13 mouse cellular contexts compared by ENCODE assay signal in the genomic region with DNA sequence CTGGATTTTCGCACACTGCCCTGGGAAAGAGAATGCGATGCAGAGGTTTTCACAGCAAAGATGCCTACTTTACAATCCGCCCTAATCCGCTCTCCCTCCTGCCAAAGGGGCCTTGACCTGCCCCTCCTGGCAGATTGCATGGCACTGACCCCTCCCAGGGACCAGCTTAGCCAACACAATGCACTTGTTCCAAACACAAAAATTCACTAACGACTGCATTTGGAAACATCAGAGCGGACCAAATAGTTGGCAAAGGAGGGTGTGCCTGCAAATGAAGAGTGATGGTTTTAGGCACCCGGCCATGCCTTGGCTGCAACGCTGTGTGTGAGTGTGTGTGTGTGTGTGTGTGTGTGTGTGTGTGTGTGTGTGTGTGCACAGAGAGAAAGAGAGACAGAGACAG. TPM values are rescaled to one million over a fixed set of nuclear protein-coding genes. Genes with fewer than 3 reads are reported as not detected.
DNase-seq lines count a peak whose midpoint lies in the region; ATAC-seq lines count a peak whose summit lies in the region.
"Had no signal": no experiment of that assay in that cellular context is flagged by ENCODE, and none has a peak within 500 bp of the region (broad histone marks: within the 10 kb centered on the region; RNA-seq: fewer than 3 reads in every experiment).

No protein-coding gene starts in this region.

- ATAC-seq in embryonic facial prominence, embryonic 14.5 days (ENCODE audit: low read depth), result no peak
- ATAC-seq: CD4-positive, CD25-positive, alpha-beta regulatory T cell, adult 4 months had no signal

- peak; percentile 44 for DNase-seq in embryonic facial prominence, embryonic 14.5 days (ENCODE audit: low spot score)
- no peak for DNase-seq in embryonic facial prominence, embryonic 10.5 days (ENCODE audit: low spot score)
- peak; percentile 42 for DNase-seq in right cerebral cortex, postnatal 4 days
- DNase-seq in right cerebral cortex, postnatal 25 days, result no peak
- DNase-seq in lung, postnatal 10 days, result peak; percentile 41
- DNase-seq in heart, adult 8-10 months (ENCODE audit: low spot score), result no peak
- no peak for DNase-seq in MN1 (ENCODE audit: low spot score)
- no peak for DNase-seq in kidney, postnatal 36 days
- DNase-seq: cerebellum, adult 9-10 months; heart, adult 11 months had no signal

- H3K36me3 ChIP-seq in embryonic facial prominence, embryonic 14.5 days (ENCODE audit: control insufficient read depth, insufficient read depth, low read length), result no peaks in the 10 kb centered on the region
- no peaks in the 10 kb centered on the region for H3K36me3 ChIP-seq in embryonic facial prominence, embryonic 10.5 days (replicated peaks)
- H3K36me3 ChIP-seq: limb, embryonic 12.5 days had no signal

- no peaks in the 10 kb centered on the region for H3K27me3 ChIP-seq in embryonic facial prominence, embryonic 14.5 days (replicated peaks; ENCODE audit: control insufficient read depth, insufficient read depth, low read length)
- H3K27me3 ChIP-seq in embryonic facial prominence, embryonic 10.5 days (replicated peaks; ENCODE audit: low read depth, poor library complexity, severe bottlenecking), result no peaks in the 10 kb centered on the region

- H3K27ac ChIP-seq in embryonic facial prominence, embryonic 14.5 days (replicated peaks; ENCODE audit: low read depth, low read length), result no peak overlapping the region
- no peak overlapping the region for H3K27ac ChIP-seq in embryonic facial prominence, embryonic 10.5 days (replicated peaks)
- H3K27ac ChIP-seq: limb, embryonic 12.5 days had no signal

- H3K9ac ChIP-seq in embryonic facial prominence, embryonic 14.5 days (ENCODE audit: low read depth, low read length), result no peak overlapping the region
- H3K9ac ChIP-seq: limb, embryonic 12.5 days had no signal

- H3K9me3 ChIP-seq in embryonic facial prominence, embryonic 14.5 days (ENCODE audit: control insufficient read depth, low read length), result no peaks in the 10 kb centered on the region
- H3K9me3 ChIP-seq in embryonic facial prominence, embryonic 10.5 days, result no peaks in the 10 kb centered on the region
- H3K9me3 ChIP-seq: limb, embryonic 12.5 days had no signal

- no peak overlapping the region for H3K4me2 ChIP-seq in embryonic facial prominence, embryonic 14.5 days (ENCODE audit: low read depth, low read length)
- H3K4me2 ChIP-seq: limb, embryonic 12.5 days had no signal

- H3K4me3 ChIP-seq in embryonic facial prominence, embryonic 14.5 days (ENCODE audit: low read depth, low read length), result no peak overlapping the region
- H3K4me3 ChIP-seq in embryonic facial prominence, embryonic 10.5 days, result no peak overlapping the region
- H3K4me3 ChIP-seq: limb, embryonic 12.5 days had no signal

- peaks cover 8% of the 10 kb centered on the region for H3K4me1 ChIP-seq in embryonic facial prominence, embryonic 14.5 days (ENCODE audit: control insufficient read depth, insufficient read depth, low read length)
- H3K4me1 ChIP-seq in embryonic facial prominence, embryonic 10.5 days, result peaks cover 23% of the 10 kb centered on the region

- 66% methylated on average over 8 of the region's 8 CpGs for WGBS in embryonic facial prominence, embryonic 14.5 days
- 77% methylated on average over 8 of the region's 8 CpGs for WGBS in embryonic facial prominence, embryonic 10.5 days

RNA-seq across cellular contexts. Expression of a gene that starts 32.6 kb away (rescaled TPM):
- not detected in 2 replicates for polyA plus RNA-seq in embryonic facial prominence, embryonic 14.5 days (2014; fragmentation: Nextera tagmentation; extraction: Ambion mirVana)
- polyA plus RNA-seq in embryonic facial prominence, embryonic 10.5 days (2016; fragmentation: Nextera tagmentation; extraction: Ambion mirVana), result not detected in 2 replicates
- total RNA-seq in heart, adult 8-10 months (2022), result not detected
- polyA plus RNA-seq: CD4-positive, CD25-positive, alpha-beta regulatory T cell, adult 4 months; large intestine, adult 2 months; limb, embryonic 12.5 days had no signal

Comparison
In these comparisons a context has a peak if more than half of its experiments do, and no peak if none do; other contexts are left out.
1. DNase-seq: peak in embryonic facial prominence, embryonic 14.5 days (single experiment), right cerebral cortex, postnatal 4 days (single experiment) and lung, postnatal 10 days (single experiment); none in embryonic facial prominence, embryonic 10.5 days (single experiment), right cerebral cortex, postnatal 25 days (single experiment), heart, adult 8-10 months (single experiment), MN1 (single experiment) and kidney, postnatal 36 days (0 of 2).